Mouse (Mus musculus) midbrain, embryonic 16.5 days (tissue): ENCODE results near the gene Hist1h1d. TPM values are rescaled to one million over a fixed set of nuclear protein-coding genes. Genes with fewer than 3 reads are reported as not detected.
"Not testable (repeated sequence)": the region's sequence is repeated elsewhere in the genome, so short reads cannot be mapped to it uniquely, and the experiment has no call there.

Source experiments
- ATAC-seq: fragments of 200-750 bp; cut with Nextera tagmentation; 2 replicates; pipeline ENCODE4 v1.8.0; 2017; ENCODE audit warnings: moderate TSS enrichment
- H3K27ac ChIP-seq: fragments of 300-500 bp; sonication (generic); 2 replicates; pipeline ENCODE4 v1.5.1; 2014; ENCODE audit warnings: mild to moderate bottlenecking, low read length, mixed read lengths
- H3K27me3 ChIP-seq: fragments of 300-500 bp; sonication (generic); 2 replicates; pipeline ENCODE4 v1.6.1; 2014; ENCODE audit warnings: low read depth, low read length, mixed read lengths; ENCODE audit not compliant: control insufficient read depth, insufficient read depth
- H3K36me3 ChIP-seq: fragments of 300-500 bp; sonication (generic); 2 replicates; pipeline ENCODE4 v1.6.1; 2014; ENCODE audit warnings: mild to moderate bottlenecking, low read length, moderate library complexity, mixed read lengths; ENCODE audit not compliant: control insufficient read depth, insufficient read depth
- H3K4me1 ChIP-seq: fragments of 300-500 bp; sonication (generic); 2 replicates; pipeline ENCODE4 v1.6.1; 2014; ENCODE audit warnings: mild to moderate bottlenecking, low read length, mixed read lengths; ENCODE audit not compliant: control insufficient read depth, insufficient read depth
- H3K4me2 ChIP-seq: fragments of 300-500 bp; sonication (generic); 2 replicates; pipeline ENCODE4 v1.6.1; 2014; ENCODE audit warnings: mild to moderate bottlenecking, low read length, mixed read lengths
- H3K4me3 ChIP-seq: fragments of 300-500 bp; sonication (generic); 2 replicates; pipeline ENCODE4 v1.5.1; 2014; ENCODE audit warnings: low read depth, mild to moderate bottlenecking, low read length, moderate library complexity, mixed read lengths
- H3K9ac ChIP-seq: fragments of 300-500 bp; sonication (generic); 2 replicates; pipeline ENCODE4 v1.6.1; 2014; ENCODE audit warnings: low read depth, low read length, mixed read lengths
- H3K9me3 ChIP-seq: fragments of 300-500 bp; sonication (generic); replicated peaks from 2 replicates; pipeline ENCODE4 v1.6.1; 2014; ENCODE audit warnings: mild to moderate bottlenecking, low read length, mixed read lengths; ENCODE audit not compliant: control insufficient read depth, poor library complexity, severe bottlenecking
- WGBS: fragments of 180-500 bp; shearing (Covaris S2); extraction: QIAGEN DNeasy Blood & Tissue Kit; methylation state at CpG from one replicate; pipeline ENCODE4 v1.1.7; 2014; 5-methylcytosine and 5-hydroxymethylcytosine counted together
- polyA plus RNA-seq: library from polyadenylated mRNA; unstranded; fragments of >200 nt; fragmentation: Nextera tagmentation; extraction: Ambion mirVana; gene quantifications from 2 replicates; pipeline ENCODE4 v1.2.1, GENCODE M21; 2015

Gene Hist1h1d
- polyA plus RNA-seq, 1 experiment from 2014 or later: not detected

- not testable (repeated sequence) for H3K27ac ChIP-seq, H3K9ac ChIP-seq, H3K4me1 ChIP-seq, ATAC-seq, H3K4me3 ChIP-seq, H3K9me3 ChIP-seq, H3K36me3 ChIP-seq, H3K27me3 ChIP-seq, H3K4me2 ChIP-seq
- 90% methylated on average over 7 of the region's 7 CpGs for WGBS
These were observed 38.8 kb downstream of the Hist1h1d start for GRCm38 (mm10) chr13:23591886-23592285.

GRCm38 (mm10) chr13:23592614-23593013, 39.6 kb downstream of the Hist1h1d start:
- Histone ChIP-seq H3K4me2 (no peak overlapping the region), H3K27ac (no peak overlapping the region), H3K4me3 (no peak overlapping the region), H3K9me3 (no peaks in the 10 kb centered on the region), H3K9ac (no peak overlapping the region), H3K4me1 (no peaks in the 10 kb centered on the region), H3K27me3 (no peaks in the 10 kb centered on the region), H3K36me3 (no peaks in the 10 kb centered on the region)
- WGBS: 85% methylated on average over 7 of the region's 7 CpGs
- no peak for ATAC-seq

GRCm38 (mm10) chr13:23593051-23593770, 40.1 kb downstream of the Hist1h1d start:
- no peaks in the 10 kb centered on the region for H3K4me1 ChIP-seq
- H3K27ac ChIP-seq: no peak overlapping the region
- H3K36me3 ChIP-seq: no peaks in the 10 kb centered on the region
- no peak for ATAC-seq
- 91% methylated on average over 5 of the region's 5 CpGs for WGBS
- no peaks in the 10 kb centered on the region for H3K27me3 ChIP-seq
- no peaks in the 10 kb centered on the region for H3K9me3 ChIP-seq
- H3K4me3 ChIP-seq: no peak overlapping the region
- no peak overlapping the region for H3K4me2 ChIP-seq
- H3K9ac ChIP-seq: no peak overlapping the region

- Histone ChIP-seq H3K9ac (no peak overlapping the region), H3K4me1 (no peaks in the 10 kb centered on the region), H3K36me3 (no peaks in the 10 kb centered on the region), H3K4me2 (no peak overlapping the region), H3K4me3 (no peak overlapping the region), H3K9me3 (no peaks in the 10 kb centered on the region), H3K27me3 (no peaks in the 10 kb centered on the region), H3K27ac (no peak overlapping the region)
- ATAC-seq: no peak
- WGBS: 83% methylated on average over 2 of the region's 2 CpGs
These were observed 42.1 kb downstream of the Hist1h1d start for GRCm38 (mm10) chr13:23595185-23595584.

GRCm38 (mm10) chr13:23595622-23596372, 42.7 kb downstream of the Hist1h1d start:
- H3K36me3 ChIP-seq: no peaks in the 10 kb centered on the region
- no peak overlapping the region for H3K27ac ChIP-seq
- no peak overlapping the region for H3K4me2 ChIP-seq
- H3K27me3 ChIP-seq: no peaks in the 10 kb centered on the region
- no peak overlapping the region for H3K4me3 ChIP-seq
- 87% methylated on average over 7 of the region's 7 CpGs for WGBS
- no peak overlapping the region for H3K9ac ChIP-seq
- ATAC-seq: no peak
- H3K4me1 ChIP-seq: no peaks in the 10 kb centered on the region
- no peaks in the 10 kb centered on the region for H3K9me3 ChIP-seq

- WGBS: 8% methylated on average over 9 of the region's 9 CpGs
- Histone ChIP-seq H3K9ac (no peak overlapping the region), H3K4me1 (no peaks in the 10 kb centered on the region), H3K27ac (no peak overlapping the region), H3K36me3 (no peaks in the 10 kb centered on the region), H3K4me2 (no peak overlapping the region), H3K9me3 (no peaks in the 10 kb centered on the region), H3K4me3 (no peak overlapping the region), H3K27me3 (no peaks in the 10 kb centered on the region)
- ATAC-seq: no peak; the same call in 1 of the 2 replicates
These were observed 44.9 kb downstream of the Hist1h1d start for GRCm38 (mm10) chr13:23597957-23598356.

- no peak overlapping the region for H3K4me3 ChIP-seq
- no peaks in the 10 kb centered on the region for H3K36me3 ChIP-seq
- H3K9ac ChIP-seq: no peak overlapping the region
- no peak for ATAC-seq
- no peaks in the 10 kb centered on the region for H3K27me3 ChIP-seq
- no peaks in the 10 kb centered on the region for H3K9me3 ChIP-seq
- no peak overlapping the region for H3K4me2 ChIP-seq
- H3K27ac ChIP-seq: no peak overlapping the region
- 91% methylated on average over 7 of the region's 7 CpGs for WGBS
- H3K4me1 ChIP-seq: no peaks in the 10 kb centered on the region
These were observed 50.2 kb downstream of the Hist1h1d start for GRCm38 (mm10) chr13:23603182-23603699.

GRCm38 (mm10) chr13:23604452-23604851, 51.4 kb downstream of the Hist1h1d start:
- Histone ChIP-seq H3K4me3 (no peak overlapping the region), H3K4me1 (no peaks in the 10 kb centered on the region), H3K4me2 (no peak overlapping the region), H3K9me3 (no peaks in the 10 kb centered on the region), H3K27ac (no peak overlapping the region), H3K36me3 (no peaks in the 10 kb centered on the region), H3K27me3 (no peaks in the 10 kb centered on the region), H3K9ac (no peak overlapping the region)
- WGBS: 94% methylated on average over 3 of the region's 3 CpGs
- ATAC-seq: no peak

GRCm38 (mm10) chr13:23605052-23605451, 52.0 kb downstream of the Hist1h1d start:
- 93% methylated on average over 3 of the region's 3 CpGs for WGBS
- Histone ChIP-seq H3K4me3 (no peak overlapping the region), H3K36me3 (no peaks in the 10 kb centered on the region), H3K4me1 (no peaks in the 10 kb centered on the region), H3K9ac (no peak overlapping the region), H3K27ac (no peak overlapping the region), H3K9me3 (no peaks in the 10 kb centered on the region), H3K4me2 (no peak overlapping the region), H3K27me3 (no peaks in the 10 kb centered on the region)
- no peak for ATAC-seq
